Mouse (Mus musculus) heart, adult 8-10 months (tissue): Measurements from ENCODE around the gene Foxn4. TPM values are rescaled to one million over a fixed set of nuclear protein-coding genes. Genes with fewer than 3 reads are reported as not detected.
A peak's percentile ranks its signal among the peaks of the same experiment; 100 is the strongest.

ENCODE experiments used
- DNase-seq: peaks from one replicate; pipeline ENCODE4 v3.0.0; 2022; ENCODE audit warnings: low spot score
- total RNA-seq, 4 experiments: library from RNA; stranded (reverse); gene quantifications; 2 replicates each; pipeline ENCODE4 v1.2.4; 2022

The Foxn4 gene
- not detected for total RNA-seq

DNA sequence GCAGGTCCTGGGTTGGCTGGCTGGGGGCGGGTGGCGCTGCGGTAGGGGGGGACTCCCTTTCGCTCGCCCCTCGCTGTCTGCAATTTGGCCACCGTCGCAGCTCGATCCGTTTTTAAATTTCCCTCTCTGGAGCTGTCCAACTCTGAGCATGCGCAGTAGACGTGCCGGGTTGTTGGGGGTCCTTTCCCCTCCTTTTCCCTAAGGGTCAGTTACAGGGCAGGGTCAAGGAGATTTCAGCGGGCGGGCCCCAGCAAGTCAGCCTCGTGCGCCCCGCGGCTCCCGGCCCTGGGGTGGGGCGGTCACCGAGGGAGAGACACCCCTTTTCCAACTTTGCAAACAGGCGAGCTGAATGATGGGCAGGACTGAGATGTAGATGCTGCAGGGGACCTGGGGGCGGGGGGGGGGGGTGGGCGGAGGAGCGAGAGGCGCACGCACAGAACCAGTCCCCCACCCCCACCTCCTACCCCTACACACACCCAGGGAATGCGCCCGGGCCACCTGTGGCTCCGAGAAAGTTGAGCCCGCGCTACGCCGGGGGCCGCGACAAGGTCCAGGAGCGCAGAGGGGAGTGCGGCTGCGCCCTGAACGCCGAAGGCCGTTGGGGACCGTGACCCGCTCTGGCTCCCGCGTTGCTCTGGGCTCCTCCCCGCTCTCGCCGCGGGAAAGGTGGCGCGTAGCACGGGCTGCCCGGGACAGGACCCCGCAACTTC is at the start of gene Foxn4:
TSS of gene Foxn4 (minus strand) at position 115 of the 710 bp plus-strand sequence.
- no peak for DNase-seq

DNA sequence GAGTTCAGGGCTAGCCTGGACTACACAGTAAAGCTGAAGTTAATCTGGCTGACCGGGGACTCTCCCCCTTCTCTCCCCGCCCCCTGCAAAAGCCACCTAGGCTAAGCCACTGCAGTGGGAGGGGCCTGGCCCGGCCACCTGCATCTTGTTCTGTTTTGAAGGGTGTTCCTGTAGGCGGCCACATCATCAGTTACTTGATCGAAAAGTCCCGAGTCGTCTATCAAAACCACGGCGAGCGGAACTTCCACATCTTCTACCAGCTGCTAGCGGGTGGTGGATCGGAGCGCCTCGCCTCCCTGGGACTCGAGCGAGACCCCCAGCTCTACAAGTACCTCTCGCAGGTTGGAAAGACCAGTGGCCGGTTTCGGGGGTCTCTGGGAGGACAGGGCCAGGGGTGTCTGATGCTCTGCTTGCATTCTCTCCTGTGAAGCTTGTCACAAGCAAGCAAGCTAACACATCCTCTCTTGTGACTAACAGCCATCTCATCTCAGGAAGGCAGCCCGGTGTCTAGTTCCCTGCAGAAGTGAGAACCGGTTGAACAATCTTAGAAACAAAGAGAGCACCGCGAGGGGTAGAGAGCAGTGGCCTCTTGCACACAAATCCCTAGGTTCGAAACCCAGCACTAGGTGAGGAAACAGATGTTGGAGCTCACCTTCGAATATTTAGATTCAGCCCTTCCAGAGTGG is 49.6 kb upstream of the Foxn4 start:
- no peak for DNase-seq

DNA sequence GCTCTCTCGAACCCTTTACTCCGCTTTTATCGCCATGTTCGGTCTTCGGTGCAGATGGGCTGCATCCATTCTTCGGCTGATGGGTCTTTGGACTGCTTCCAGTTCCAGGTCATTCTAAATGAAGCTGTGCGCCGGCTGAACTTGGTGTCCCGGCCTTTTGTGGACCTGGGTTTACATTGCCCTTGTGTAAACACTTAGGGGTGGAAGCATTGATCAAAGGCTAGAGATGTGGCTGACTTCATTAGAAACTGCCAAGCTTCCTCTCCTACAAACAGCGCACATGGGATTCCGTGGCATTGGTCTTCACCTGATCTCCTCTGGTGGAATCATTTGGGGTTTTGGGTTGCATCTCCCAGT is 36.1 kb upstream of the Foxn4 start:
- DNase-seq = no peak

DNA sequence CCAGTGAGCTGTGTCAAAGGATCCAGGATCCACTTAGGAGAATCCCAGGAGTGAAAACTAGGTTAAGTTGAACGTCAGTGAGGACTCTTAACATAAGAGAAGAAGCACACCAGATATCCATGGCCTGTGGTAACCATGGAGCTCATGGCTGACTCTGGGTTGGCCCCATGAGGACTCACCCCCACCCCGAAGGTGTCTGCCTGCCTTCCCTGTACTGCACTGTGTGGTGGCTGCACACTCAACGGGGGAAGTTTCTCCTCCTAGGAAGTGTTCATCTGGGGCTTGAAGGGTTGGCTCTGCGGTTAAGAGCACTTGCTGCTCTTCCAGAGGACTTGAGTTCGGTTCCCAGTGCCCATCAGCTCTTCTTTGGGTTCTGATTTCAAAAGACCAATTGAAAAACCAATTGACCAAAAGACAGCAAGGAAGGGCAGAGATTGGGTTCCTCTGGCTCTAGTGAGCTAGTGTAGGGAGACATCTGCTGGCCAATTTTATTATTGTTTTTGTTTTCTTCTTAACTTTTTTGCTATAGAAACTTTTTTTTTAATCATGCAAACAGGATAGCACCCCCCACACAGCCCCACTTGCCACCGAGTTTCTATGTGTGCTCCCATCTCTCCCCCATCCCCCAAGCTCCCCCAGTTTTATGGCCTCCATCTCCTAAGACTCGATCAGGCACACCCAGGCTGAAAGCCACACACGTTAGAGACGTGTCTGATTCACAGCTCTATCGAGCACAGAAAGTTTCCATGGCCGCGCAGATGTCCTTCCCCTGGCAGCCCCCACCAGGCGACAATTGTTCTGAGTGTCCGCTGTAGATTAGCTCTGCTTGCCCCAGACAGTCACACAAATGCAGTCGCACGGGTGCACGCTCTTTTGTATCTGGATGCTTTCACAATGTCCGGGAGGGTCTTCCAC is 35.4 kb upstream of the Foxn4 start:
- peak; percentile 62 for DNase-seq

DNA sequence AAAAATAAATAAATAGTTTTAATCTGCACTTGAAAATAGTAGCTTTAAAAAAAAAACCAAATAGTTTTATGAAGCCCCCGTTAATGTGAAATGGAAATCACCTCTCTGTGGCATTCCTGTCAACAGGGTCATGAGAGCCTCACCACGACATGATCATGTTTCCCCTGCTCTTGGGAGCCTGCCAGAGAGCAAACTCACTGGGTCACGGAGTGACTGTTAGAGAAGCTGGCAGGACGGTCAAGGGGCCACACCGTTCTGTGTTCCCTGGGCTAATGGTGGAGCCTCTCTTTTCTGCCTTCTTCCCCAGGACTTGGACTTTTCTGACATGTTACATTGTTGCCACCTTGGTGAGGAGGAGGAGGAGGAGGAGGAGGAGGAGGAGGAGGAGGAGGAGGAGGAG is 32.9 kb upstream of the Foxn4 start:
- no peak for DNase-seq

DNA sequence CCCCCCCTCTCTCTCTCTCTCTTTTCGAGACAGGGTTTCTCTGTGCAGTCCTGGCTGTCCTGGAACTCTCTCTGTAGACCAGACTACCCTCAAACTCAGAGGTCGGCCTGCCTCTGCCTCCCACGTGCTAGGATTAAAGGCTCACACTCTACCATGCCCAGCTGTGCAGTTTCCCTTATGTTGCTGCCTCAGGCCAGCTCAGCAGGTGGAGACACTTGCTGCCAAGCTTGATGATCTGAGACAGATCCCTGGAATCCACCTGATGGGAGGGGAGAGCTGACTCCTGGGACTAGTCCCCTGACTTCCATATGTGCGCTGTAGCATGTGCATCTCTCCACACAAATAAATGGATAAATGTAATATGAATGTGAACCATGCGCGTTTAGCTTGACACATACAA is 29.6 kb upstream of the Foxn4 start:
- no peak for DNase-seq

DNA sequence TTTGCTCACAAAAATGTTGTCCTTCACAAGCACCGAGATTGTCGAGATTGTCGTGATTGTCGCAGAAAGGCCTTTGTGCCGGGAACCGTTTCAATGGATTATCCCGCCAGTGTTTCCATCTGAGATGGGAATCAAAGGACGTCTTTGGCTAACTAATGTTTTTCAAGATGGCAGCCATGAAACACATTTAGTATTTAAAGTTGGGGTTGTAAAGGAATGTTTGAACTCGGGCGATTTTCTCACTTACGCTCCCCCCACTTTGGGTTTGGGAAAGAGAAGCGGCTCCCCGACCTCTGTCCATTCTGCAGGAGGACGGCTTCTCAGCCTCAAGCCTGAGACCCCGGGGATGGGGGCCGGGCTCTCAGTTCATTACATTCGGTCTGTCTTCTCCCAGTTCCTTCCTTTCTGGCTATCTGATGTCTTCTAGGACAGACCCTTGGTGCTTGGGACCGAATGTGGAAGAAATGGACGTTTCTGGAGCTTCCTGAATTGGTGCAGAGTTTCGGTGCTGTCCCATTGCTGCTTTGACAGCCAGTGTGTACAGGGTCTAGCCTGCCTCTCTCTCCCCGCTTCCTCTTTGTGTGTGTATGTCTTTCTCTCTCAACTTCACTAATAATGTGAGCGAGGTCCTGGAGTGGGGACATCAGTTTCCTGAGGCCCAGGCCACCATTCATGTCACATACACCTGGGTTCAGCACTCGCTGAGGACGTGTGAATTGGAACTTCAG is 26.4 kb upstream of the Foxn4 start:
- no peak for DNase-seq

DNA sequence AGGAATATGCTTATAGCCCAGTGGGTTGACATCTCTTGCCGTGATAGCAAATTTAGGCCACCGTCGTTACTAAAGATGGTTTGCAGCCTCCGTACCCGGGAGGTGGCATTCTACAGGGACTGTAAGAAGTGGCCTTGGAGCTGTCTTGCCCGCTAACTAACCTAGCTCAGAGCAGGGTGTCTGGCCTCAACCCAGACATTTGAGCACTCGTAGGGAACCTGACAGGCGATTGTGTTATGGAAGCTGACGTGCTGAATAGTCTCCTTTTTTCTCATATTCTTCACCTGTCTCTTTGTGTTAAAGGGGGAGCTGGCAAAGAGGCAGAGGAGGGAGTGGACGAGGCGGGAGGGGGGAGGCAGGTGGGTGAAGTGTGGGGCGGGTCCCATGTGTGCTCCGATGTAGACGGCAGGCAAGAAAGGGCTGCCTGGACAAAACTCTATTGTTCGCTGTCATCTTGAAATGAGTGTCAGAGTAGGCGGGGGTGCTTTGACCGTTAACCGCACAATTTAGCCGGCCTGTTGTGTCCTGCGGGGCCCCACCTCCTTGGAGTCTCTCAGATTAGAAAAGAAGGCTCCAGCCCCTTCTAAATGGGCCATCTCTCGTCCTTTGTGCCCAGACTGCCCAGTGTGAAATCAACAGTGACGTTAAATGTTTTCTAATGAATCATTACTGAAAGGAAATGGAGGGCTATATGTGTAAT is 25.7 kb upstream of the Foxn4 start:
- DNase-seq = no peak

DNA sequence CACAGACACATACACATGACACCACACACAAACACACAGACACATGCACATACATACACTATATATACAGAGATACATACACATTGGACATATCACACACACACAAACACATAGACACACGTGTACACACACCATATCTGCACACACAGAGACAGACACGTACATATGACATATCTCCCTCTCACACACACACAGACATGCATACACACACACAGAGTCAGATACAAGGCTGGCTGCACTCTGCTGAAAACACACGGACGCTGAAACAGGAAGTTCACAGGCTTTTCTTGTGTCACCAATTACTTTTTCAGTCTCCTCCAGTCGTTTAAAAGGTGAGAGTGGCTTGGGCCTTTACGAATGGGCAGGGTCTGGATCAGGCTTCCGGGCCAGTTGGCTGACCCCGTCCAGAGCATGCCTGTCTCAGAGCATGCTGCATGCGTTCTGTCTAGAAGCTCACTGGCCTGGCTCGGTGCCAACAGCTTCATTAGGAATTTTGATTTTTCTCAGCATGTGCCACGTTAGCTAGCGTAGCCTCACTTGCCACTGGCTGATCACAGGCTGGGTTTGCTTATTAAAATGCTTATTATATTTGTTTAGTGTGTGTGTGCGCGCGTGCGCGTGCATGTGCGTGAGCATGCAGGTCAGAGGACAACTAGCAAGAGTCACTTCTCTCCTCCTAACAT is 24.7 kb upstream of the Foxn4 start:
- no peak for DNase-seq

DNA sequence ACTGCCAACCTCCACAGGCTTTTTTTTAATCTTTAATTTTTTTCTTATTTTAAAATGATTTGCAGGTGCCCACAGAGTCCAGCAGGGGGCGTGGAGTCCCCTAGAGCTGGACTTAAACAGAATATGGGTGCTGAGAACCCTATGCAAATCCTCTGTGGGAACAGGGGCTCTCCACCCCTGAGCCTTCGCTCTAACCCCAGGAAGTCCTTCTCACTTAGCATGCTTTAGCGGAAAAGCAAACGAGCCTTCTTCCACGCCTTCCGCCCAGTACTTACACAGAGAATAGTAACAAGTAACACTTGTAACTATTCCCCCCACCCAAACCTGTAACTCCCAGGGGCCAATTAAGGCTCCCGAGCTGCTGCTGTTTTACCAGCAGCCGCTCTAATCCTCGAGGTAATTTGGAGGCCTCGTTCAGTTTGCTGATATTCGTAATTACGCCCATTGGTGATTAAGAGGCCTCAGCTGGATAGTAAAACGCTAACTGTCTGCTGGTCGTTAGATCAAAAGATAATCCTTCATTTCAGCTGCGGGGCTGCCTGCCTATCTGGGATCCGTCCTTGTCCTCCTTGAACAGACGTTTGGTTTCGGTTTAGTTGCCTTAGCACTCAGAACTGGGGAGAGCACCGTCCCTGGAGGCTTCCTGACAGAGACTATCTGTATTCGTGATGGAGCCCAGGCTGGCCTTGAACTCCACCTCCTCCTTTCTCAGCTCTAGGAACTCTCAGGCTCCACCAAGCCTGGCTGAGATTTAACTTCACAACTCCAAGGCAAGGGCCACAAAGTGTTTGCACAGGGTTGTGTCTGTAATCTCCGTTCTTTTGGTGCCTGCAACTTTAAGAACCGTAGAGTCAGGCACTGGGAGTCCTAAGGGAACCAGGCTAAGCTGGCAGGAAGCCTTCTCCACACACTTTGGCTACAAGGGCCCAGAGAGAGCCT is 23.4 kb upstream of the Foxn4 start:
- peak; percentile 23 for DNase-seq

DNA sequence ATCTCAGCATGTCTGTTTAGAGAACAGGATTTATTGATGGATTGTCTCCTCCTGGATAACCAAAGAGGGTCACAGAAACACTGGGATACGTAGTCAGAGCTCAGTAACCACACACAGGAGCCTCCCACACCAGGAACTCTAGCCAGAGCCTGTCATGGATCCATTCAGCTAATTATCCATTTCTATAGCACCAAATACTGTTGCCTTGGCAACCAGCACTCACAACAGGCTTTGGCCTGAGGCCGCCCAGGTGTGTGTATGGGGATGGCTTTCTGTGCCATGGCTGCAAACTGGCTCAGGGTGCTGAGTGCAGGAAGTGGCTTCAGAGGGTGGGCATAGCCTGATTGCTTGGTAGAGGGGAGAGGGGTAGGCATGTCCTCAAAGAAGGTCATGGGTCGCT is 16.4 kb upstream of the Foxn4 start:
- DNase-seq = no peak

DNA sequence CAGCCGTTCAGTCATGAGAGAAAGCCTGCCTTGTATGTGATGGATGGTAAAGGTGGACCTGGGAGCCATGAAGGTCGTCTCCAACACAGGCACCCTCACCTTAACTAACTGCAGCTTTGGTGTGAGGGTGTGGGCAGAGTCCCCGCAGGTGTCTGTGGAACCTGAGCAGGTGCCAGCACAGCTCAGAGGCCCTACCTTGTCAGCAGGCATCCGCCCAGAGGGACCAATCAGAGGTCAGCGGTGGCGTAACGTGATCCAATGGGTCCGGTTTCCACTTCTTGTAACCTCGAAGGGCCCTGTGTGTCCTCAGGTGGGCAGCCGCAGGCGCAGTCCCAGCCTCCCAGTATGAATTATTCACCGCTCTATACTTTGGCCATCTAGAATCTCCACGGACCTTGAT is 15.3 kb upstream of the Foxn4 start, which contains the start of gene Myo1h:
TSS of gene Myo1h (plus strand) at position 293 of the 400 bp plus-strand sequence.
- no peak for DNase-seq

DNA sequence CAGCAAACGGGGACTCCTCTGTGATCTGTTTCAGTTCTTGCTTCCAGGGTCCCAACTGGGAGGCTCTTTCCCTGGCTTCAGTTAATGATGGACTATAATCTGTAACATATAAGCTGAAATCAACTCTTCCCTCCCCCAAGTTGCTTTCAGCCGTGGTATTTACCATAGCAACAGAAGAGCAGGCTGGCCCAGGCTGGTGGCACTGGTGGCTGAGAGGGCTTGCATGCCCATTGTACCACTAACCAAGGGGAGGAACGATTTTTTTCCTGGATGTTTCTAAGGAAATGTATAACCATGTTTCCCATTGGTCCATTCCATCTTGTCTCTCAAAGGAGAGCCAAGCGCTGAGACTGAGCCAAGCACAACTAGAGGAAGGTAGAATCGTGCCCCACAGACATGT is 14.8 kb upstream of the Foxn4 start:
- DNase-seq = no peak

DNA sequence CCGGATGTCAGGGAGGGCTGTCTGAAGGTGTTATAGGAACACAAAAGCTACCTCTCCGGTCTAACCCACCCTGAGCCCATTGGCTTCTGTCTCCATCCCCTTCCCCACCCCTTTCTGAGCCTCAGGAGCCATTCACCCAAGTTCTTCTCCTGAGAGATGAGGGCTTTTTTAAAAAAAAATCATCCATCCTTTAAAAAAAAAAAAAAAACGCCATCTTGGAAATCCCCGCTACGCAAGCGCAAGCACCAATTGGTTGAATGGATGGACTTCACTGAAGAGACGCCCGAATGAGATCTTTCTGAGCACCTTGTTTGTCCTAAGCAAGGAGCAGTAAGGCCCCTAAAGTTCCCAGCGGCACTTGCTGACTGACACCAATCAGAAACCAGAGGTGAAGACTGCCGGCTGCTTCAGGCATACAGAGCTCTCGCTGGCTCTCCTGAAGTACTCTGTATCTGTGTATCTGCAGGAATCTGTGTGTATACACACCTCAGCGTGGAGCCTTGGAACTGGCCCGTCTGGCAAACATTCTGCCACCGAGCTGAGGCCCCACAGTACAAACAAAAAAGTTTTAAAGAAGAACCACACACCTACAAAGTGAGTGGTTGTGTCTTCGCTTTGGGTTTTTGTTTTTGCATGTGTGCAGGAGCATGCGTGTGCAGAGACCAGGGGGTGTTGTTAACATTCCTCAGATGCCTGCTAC is 13.4 kb upstream of the Foxn4 start:
- no peak for DNase-seq

DNA sequence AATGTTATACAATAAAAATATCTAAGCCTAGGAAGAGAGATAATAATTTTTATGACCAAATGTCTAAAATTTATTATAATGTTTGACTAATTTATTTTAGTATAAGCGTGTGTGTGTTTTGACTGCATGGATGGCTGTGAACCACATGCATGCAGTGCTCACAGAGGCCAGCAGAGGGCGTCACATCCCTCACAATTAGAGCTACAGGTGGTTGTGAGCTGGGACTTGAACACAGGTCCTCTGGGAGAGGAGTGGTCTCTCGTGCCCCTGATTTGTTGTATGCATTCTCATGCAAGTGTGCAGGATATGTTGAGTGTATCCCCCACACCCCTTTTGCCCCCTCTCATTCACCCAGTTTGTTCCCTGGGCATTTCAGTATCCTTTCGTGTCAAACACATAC is 12.5 kb upstream of the Foxn4 start:
- DNase-seq = no peak

DNA sequence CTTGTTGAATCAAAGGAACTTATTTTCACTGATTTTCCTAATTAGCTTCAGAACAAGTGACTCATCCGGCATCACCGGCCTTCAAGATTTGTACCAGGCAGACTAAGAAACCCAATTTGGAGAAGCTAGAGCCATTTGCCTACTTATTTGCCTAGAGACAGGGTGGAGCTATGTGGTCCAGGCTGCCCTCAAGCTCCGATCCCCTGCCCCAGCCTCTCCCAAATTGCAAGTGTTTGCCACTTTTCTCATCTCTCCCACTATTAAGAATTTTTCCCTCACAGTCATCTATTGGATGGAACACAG is 11.7 kb upstream of the Foxn4 start:
- DNase-seq = no peak

DNA sequence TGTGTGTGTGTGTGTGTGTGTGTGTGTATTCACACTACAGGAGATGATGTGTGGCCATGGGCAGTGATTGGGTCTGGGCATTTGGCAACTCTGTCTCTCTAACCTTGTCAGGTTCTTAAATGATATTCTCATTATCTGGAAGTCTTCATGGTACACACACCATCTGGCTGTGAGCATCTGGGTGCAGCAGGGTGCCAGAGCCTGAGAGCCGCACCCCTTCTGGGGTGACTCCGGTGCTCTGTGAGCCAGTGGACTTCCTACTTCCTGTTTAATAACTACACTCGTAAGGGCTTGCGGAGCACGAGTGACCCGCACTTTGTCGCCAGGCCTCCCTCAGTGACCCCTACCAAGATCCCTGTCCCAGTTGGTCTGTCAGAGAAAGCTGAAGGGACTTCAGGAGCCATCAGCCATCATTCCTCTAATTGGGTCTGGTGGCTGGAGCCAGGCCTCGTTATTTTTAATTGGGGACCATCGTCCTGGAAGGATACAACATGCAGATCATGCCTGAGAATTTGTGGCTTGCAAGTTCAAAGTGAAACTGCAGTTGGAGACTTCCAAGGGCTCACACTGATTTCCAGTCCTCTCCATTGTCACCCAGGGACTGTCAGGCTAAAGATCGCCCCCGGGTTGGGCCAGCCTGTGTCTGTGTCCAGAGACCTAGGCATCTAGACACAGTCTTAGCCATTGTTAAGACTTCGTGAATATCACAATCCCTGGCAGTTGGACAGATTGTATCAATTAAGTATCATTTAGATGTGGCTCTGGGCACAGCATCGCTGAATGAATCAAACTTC is 11.2 kb upstream of the Foxn4 start:
- no peak for DNase-seq

DNA sequence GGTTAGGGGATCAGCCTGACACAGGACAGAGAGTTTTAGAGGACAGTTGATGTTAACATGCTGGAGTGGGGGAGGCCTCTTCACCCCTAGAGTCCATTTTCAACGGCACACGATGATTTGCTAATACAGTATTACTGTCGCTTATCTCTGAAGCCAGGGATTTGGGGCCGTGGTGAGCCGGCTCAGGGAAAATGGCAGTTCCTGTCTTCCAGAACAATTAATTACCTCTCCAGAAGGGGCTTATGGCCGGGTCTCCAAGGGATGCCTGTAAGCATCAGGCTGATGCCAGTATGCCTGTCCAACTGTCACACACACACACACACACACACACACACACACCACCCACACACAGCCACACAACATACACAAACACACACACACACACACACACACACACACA is 8.7 kb upstream of the Foxn4 start:
- no peak for DNase-seq
